Mouse (Mus musculus) CD4-positive, CD25-positive, alpha-beta regulatory T cell (primary cell): ENCODE results near the gene Magee1. TPM values are rescaled to one million over a fixed set of nuclear protein-coding genes. Genes with fewer than 3 reads are reported as not detected.

Experiments
- polyA plus RNA-seq: library from polyadenylated mRNA; unstranded; fragments of 100-300 nt; shearing (Covaris generic); gene quantifications from one replicate; pipeline ENCODE4 v1.2.1, GENCODE M21; 2017

The Magee1 gene
- 8.3 TPM for polyA plus RNA-seq

GRCm38 (mm10) chrX:105120275-105121226, at the start of gene Magee1:
Gene Magee1, plus strand, starts transcription at chrX:105120378.

GRCm38 (mm10) chrX:105079615-105080092, 40.5 kb upstream of the Magee1 start, which contains the start of gene Pbdc1:
Gene Pbdc1, plus strand, starts transcription at chrX:105079756.

Other genes starting within 250 kb of the Magee1 start
- gene Pbdc1, start 40.6 kb upstream of the Magee1 start, polyA plus RNA-seq, result 30.9 TPM